Mouse (Mus musculus) olfactory bulb, adult 2 months (tissue): ENCODE measurements around the gene Rubcn. TPM values are rescaled to one million over a fixed set of nuclear protein-coding genes. Genes with fewer than 3 reads are reported as not detected.

ENCODE experiments used
- H3K27ac ChIP-seq: fragments of 200-500 bp; 2 replicates; pipeline ENCODE4 v1.5.1; 2012; ENCODE audit warnings: low read depth, low read length; ENCODE audit not compliant: insufficient read depth
- H3K4me1 ChIP-seq: fragments of 200-500 bp; 2 replicates; pipeline ENCODE4 v1.6.1; 2012; ENCODE audit warnings: low read length; ENCODE audit not compliant: control insufficient read depth, insufficient read depth
- H3K4me3 ChIP-seq: fragments of 200-500 bp; 2 replicates; pipeline ENCODE4 v1.5.1; 2012; ENCODE audit warnings: mild to moderate bottlenecking, low read depth, low read length, moderate library complexity; ENCODE audit not compliant: insufficient read depth
- CTCF ChIP-seq: fragments of 200-500 bp; IDR thresholded peaks from 2 replicates; pipeline ENCODE4 v1.5.1; 2012; ENCODE audit warnings: low read depth, mild to moderate bottlenecking, low read length, moderate library complexity; ENCODE audit not compliant: insufficient read depth
- POLR2A ChIP-seq: fragments of 200-500 bp; IDR thresholded peaks from 2 replicates; pipeline ENCODE4 v1.6.1; 2012; ENCODE audit warnings: mild to moderate bottlenecking, low read depth, low read length, moderate library complexity; ENCODE audit not compliant: insufficient read depth
- WGBS: fragments of 180-500 bp; shearing (Covaris S2); methylation state at CpG from one replicate; pipeline ENCODE4 v1.1.7; 2018; 5-methylcytosine and 5-hydroxymethylcytosine counted together
- polyA plus RNA-seq: library from polyadenylated mRNA; stranded (reverse); fragments of >200 nt; gene quantifications from 2 replicates; pipeline ENCODE4 v1.2.4, GENCODE M21; 2012; ENCODE audit warnings: low replicate concordance; ENCODE audit not compliant: missing spikeins, insufficient read depth, insufficient read length

The Rubcn gene
- polyA plus RNA-seq, 1 experiment, result not detected

DNA sequence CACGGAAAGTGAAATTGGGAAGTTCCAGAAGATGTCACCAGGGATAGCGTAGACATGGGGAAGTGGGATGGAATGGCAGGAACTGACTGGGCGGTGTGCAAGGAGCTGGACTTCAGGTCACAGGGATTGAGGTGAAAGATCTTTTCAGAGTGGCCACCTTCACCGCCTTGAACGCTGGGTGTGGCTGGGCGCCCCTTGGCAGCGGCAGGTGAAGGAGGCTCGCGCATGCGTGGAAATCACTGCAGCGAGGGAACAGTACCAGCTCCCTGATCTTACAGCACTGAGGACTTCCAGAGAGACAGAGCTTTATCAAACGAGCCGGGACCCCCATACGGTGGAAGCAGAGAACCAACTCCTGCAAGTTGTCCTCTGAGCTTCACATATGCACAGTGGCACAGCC, 63.0 kb downstream of the Rubcn start:
- Histone ChIP-seq H3K4me1 (peaks cover 5% of the 10 kb centered on the region; the same call in 1 of the 2 replicates), H3K4me3 (peak overlapping the region; percentile 42), H3K27ac (no peak overlapping the region)
- WGBS, result 24% methylated on average over 14 of the region's 14 CpGs
- TF ChIP-seq POLR2A (no peak), CTCF (no peak)

DNA sequence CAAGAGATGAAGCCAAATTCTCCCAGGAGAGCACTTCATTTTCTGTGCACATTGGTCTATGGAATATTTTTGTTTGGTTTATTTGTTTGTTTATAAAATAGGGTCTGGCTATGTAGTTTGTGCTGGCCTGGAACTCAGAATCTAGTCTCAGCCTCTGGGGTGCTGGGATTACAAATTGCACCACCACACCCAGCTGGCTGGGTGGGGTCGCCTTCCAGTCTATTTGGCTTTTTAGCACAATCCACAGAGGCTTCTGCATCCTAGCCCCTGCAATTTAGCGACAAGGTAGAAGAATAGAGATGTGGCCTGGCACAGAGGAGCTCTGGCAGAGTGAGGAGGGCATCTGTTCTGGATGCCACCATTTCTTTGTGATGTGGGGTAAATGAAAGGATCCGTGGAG, 63.8 kb downstream of the Rubcn start:
- TF ChIP-seq POLR2A (no peak), CTCF (no peak)
- H3K4me1 ChIP-seq, result peaks cover 5% of the 10 kb centered on the region; the same call in 1 of the 2 replicates
- WGBS, result 70% methylated on average over 3 of the region's 3 CpGs
- no peak overlapping the region for H3K4me3 ChIP-seq
- no peak overlapping the region for H3K27ac ChIP-seq

DNA sequence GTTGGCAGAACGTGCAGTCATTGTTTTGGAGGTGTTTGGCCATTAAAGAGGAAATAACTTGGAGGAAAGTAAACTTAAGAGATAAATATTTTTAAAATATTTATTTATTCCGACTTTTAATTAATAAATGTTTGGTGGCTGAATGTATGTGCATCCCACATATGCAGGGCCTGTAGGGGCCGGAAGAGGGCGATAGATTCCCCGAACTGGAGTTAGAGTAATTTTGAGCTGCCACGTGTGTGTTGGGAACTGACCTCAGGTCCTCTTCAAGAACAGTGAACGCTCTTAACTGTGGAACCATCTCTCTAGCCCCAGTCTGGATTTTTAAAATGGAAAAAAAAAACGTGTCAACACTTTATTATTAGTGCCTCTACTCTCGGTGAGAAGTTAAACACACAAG, 64.2 kb downstream of the Rubcn start:
- WGBS, result 61% methylated on average over 9 of the region's 9 CpGs
- Histone ChIP-seq H3K4me1 (peaks cover 5% of the 10 kb centered on the region; the same call in 1 of the 2 replicates), H3K27ac (no peak overlapping the region), H3K4me3 (no peak overlapping the region)
- TF ChIP-seq POLR2A (no peak), CTCF (no peak)

DNA sequence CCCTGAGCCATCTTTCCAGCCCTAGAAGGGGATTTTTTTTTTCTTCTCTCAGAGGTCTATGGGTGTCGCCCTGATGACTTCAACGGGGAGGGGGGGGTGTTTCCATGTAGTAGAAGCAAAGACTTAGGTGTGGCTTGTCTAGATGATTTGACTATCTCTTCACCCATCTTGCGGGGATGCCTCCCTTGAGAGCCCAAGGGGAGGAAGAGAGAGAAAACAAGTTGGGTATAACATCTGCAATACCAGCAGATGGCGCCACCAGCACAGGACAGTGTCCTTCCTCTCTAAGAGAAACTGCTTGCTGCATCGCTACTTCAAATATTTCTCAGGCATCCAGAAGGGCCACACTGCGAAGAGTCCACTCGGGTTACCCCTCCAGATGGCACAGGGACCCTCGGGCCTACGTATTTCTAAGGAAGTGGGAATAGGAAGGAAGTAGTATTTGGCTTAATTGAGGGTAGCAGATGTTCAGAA, 64.6 kb downstream of the Rubcn start:
- no peak overlapping the region for H3K4me3 ChIP-seq
- H3K4me1 ChIP-seq, result peaks cover 5% of the 10 kb centered on the region; the same call in 1 of the 2 replicates
- WGBS, result under 1% methylated on average over 9 of the region's 9 CpGs
- no peak overlapping the region for H3K27ac ChIP-seq
- 0 out of 2 replicates have a peak, but pooled peaks have one; percentile 31 for TF ChIP-seq CTCF
- no peak for TF ChIP-seq POLR2A

DNA sequence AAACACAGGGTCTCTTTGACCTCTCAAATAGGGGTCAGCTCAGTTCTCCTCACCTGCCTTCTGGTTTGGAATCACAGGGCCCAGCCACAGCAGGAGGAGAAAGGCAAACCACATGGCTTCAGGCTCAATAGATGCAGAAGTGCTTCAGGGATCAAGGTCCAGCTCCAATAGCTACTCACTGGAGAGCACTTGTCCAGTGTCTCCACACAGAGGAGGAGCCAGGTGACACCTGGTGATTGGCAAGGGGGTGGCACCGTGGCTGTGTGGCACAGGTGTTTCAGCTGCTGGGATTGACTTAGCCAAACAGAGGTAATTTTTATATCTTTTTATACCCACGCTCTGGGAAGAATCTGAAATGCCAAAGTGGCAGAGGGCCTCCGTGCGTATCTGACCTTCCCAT, 67.2 kb downstream of the Rubcn start, which contains the start of gene Smbd1:
Gene Smbd1, minus strand, starts transcription at position 157 of the 400 bp plus-strand sequence.
- no peak within 1 kb of the TSS for H3K27ac ChIP-seq
- H3K4me1 ChIP-seq, result peaks cover 5% of the 10 kb centered on the region; the same call in 1 of the 2 replicates
- 87% methylated on average over 4 of the region's 4 CpGs for WGBS
- H3K4me3 ChIP-seq, result no peak within 1 kb of the TSS
- TF ChIP-seq CTCF, result no peak
- no peak for TF ChIP-seq POLR2A

DNA sequence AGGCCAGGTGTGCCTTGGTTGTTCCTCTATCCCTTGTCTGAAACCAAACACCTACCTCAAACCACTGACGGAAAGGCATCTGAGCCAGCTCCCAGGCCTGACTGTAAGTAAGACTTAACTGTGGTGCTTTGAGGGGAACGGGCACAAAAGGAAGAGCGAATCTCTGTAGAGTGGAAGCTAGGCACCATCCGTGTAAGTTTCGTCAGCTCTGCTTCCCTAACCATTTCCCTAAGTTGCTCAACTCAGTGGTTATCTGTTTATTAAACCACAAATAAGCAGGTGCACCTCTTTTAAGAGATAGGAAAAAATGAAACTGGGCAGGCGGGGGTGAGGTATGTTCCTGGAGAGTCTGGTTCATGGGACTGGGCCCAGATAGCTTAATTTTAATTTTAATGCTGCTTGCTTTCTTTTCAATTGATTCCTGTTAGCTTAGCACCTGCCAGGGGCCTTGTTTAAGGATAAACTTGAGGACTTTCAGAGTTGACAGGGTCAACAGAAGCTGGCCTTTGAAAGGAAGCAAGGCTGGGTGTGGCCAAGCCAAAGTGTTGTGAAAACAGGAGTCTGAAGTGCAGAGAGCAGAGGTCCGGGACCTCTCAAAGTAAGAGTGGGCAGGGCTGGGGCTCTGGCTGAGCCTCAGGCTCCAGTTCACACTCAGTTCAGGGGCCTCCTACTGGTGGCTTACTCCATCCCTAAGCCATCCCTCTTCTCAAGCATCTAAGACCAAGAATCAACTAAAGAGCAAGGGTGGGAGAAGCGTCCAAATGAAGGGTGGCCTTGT, 70.0 kb downstream of the Rubcn start:
- Histone ChIP-seq H3K4me1 (peaks cover 4% of the 10 kb centered on the region), H3K27ac (no peak overlapping the region), H3K4me3 (no peak overlapping the region)
- TF ChIP-seq CTCF, result no peak
- TF ChIP-seq POLR2A, result no peak
- WGBS, result 85% methylated on average over 8 of the region's 8 CpGs

DNA sequence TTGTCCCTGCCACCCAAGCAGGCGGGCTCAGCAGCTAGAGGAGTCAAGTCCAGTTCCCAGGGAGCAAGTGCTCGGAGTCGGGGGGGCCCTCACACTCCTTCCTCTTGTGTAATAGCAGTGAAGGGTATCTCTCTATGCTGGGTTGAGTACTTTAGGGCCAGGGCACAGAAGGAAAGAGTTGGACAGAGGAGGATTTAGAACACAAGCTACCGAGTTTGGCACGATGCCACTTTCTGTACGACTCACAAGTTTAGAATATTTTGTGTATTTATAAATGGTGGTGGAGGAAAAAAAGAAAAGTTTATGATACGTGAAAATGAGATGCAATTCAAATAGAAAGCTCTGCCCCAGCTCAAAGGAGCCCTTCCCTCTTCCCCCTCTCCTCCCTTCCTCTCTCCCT, 72.4 kb downstream of the Rubcn start:
- whole genome bisulfite sequencing, result 77% methylated on average over 7 of the region's 7 CpGs
- no peak overlapping the region for H3K4me3 ChIP-seq
- TF ChIP-seq POLR2A (no peak), CTCF (no peak)
- peaks cover 4% of the 10 kb centered on the region for H3K4me1 ChIP-seq
- H3K27ac ChIP-seq, result no peak overlapping the region

DNA sequence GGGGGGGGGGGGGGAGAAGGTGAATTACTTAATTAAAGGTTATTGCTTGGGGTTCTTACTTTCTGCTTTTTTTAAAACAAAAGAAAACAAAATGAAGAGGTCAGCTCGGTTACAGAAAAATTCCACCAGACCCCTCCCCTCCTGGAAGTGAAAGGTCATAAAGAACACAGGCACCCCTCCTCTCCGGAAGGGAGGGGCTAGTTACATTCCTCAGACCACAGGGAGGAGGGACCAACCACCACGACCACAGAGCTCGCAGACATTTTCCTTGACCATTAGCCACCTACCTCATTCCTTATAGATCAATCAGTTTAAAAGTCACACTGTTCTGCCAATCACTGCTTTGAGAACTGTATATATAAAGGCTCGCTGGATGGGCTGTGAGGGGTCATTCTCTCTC, 73.7 kb downstream of the Rubcn start:
- Histone ChIP-seq H3K4me1 (peaks cover 4% of the 10 kb centered on the region), H3K27ac (no peak overlapping the region), H3K4me3 (no peak overlapping the region)
- TF ChIP-seq POLR2A (no peak), CTCF (no peak)
- 70% methylated on average over 5 of the region's 5 CpGs for WGBS

DNA sequence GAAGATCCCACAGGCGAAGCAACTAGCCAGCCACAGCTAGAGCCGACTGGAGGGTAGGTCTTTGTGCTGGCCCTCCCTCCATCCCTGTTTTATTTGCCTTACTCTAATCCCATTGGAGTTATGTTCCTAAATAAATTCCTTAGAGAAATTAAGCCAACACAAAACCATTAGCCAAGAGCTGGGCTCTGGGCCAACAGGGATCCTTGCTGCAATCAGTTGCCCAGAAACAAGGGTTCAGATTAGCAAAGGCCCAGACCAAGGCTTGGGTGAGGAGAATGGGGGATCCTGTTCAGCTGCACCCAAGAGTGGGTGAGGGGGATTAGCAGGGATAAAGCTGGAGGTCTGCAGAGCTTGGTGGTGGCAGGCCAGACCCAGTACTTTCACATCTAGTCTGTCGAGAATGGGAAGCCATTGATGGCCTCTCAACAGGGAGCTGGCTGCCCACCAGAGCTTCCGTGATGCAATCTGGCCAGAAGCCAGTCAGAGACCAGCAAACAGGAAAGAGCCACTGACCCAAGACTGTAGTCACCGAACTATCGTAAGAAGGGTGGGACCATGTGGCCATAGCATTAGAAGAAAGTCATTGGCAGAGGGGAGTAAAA, 74.2 kb downstream of the Rubcn start:
- Histone ChIP-seq H3K4me3 (no peak overlapping the region), H3K4me1 (peaks cover 4% of the 10 kb centered on the region), H3K27ac (no peak overlapping the region)
- TF ChIP-seq CTCF (no peak), POLR2A (no peak)
- WGBS, result 28% methylated on average over 6 of the region's 6 CpGs

DNA sequence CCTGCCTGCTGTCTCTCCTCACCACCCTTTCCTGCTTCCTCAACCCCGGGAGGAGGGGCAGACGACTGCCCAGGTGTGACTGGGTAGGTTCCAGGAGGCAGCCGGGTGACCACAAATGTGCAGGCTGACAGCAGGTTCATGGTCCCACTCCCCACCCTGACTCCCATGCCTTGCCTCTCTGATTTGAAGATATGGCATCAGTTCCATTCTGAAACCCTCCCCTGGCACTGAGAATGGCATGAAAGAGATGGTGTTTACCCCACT, 80.2 kb downstream of the Rubcn start, which contains the start of gene Muc20:
Gene Muc20, minus strand, starts transcription at position 10 of the 264 bp plus-strand sequence.
- TF ChIP-seq POLR2A (no peak), CTCF (no peak)
- Histone ChIP-seq H3K4me3 (no peak within 1 kb of the TSS), H3K27ac (no peak within 1 kb of the TSS), H3K4me1 (no peaks in the 10 kb centered on the region)
- 83% methylated on average over 3 of the region's 3 CpGs for WGBS
